Mouse (Mus musculus) embryonic facial prominence, embryonic 14.5 days (tissue): ENCODE measurements around the gene D10Jhu81e. TPM values are rescaled to one million over a fixed set of nuclear protein-coding genes. Genes with fewer than 3 reads are reported as not detected.

Source experiments
- ATAC-seq: fragments of 200-750 bp; cut with Nextera tagmentation; 2 replicates; pipeline ENCODE4 v1.8.0; 2017; ENCODE audit warnings: low read depth, moderate number of reproducible peaks, moderate TSS enrichment
- DNase-seq: peaks from one replicate; pipeline ENCODE4 v3.0.0-alpha.2; 2015; ENCODE audit warnings: low spot score
- H3K27ac ChIP-seq: fragments of 300-500 bp; sonication (generic); replicated peaks from 2 replicates; pipeline ENCODE4 v1.5.1; 2014; ENCODE audit warnings: low read depth, mild to moderate bottlenecking, low read length, moderate library complexity
- H3K27me3 ChIP-seq: fragments of 300-500 bp; sonication (generic); replicated peaks from 2 replicates; pipeline ENCODE4 v1.6.1; 2014; ENCODE audit warnings: low read length; ENCODE audit not compliant: control insufficient read depth, insufficient read depth
- H3K36me3 ChIP-seq: fragments of 300-500 bp; sonication (generic); 2 replicates; pipeline ENCODE4 v1.6.1; 2014; ENCODE audit warnings: low read length, mixed read lengths; ENCODE audit not compliant: control insufficient read depth, insufficient read depth
- H3K4me1 ChIP-seq: fragments of 300-500 bp; sonication (generic); 2 replicates; pipeline ENCODE4 v1.6.1; 2014; ENCODE audit warnings: antibody characterized with exemption, low read length; ENCODE audit not compliant: control insufficient read depth, insufficient read depth
- H3K4me2 ChIP-seq: fragments of 300-500 bp; sonication (generic); 2 replicates; pipeline ENCODE4 v1.6.1; 2014; ENCODE audit warnings: low read depth, mild to moderate bottlenecking, low read length, moderate library complexity, mixed read lengths
- H3K4me3 ChIP-seq: fragments of 300-500 bp; sonication (generic); 2 replicates; pipeline ENCODE4 v1.5.1; 2014; ENCODE audit warnings: low read depth, mild to moderate bottlenecking, low read length
- H3K9ac ChIP-seq: fragments of 300-500 bp; sonication (generic); 2 replicates; pipeline ENCODE4 v1.6.1; 2014; ENCODE audit warnings: low read depth, mild to moderate bottlenecking, low read length, moderate library complexity, mixed read lengths
- H3K9me3 ChIP-seq: fragments of 300-500 bp; sonication (generic); 2 replicates; pipeline ENCODE4 v1.6.1; 2016; ENCODE audit warnings: low read length; ENCODE audit not compliant: control insufficient read depth
- WGBS: fragments of 180-500 bp; shearing (Covaris S2); extraction: QIAGEN DNeasy Blood & Tissue Kit; methylation state at CpG from one replicate; pipeline ENCODE4 v1.1.7; 2014; 5-methylcytosine and 5-hydroxymethylcytosine counted together
- polyA plus RNA-seq: library from polyadenylated mRNA; unstranded; fragments of >200 nt; fragmentation: Nextera tagmentation; extraction: Ambion mirVana; gene quantifications from 2 replicates; pipeline ENCODE4 v1.2.1, GENCODE M21; 2014

Gene D10Jhu81e
- polyA plus RNA-seq, 1 experiment from 2014 or later, result 27.2 TPM

GRCm38 (mm10) chr10:78119422-78119821 is 50.2 kb downstream of the D10Jhu81e start:
- H3K4me2 ChIP-seq, result no peak overlapping the region
- H3K9me3 ChIP-seq, result no peaks in the 10 kb centered on the region
- H3K4me1 ChIP-seq, result 0 out of 2 replicates have a peak, but pooled peaks cover 3% of the 10 kb centered on the region
- H3K27ac ChIP-seq, result no peak overlapping the region
- ATAC-seq (no peak), DNase-seq (no peak)
- no peak overlapping the region for H3K9ac ChIP-seq
- no peaks in the 10 kb centered on the region for H3K36me3 ChIP-seq
- no peak overlapping the region for H3K4me3 ChIP-seq
- WGBS, result 93% methylated on average over 4 of the region's 4 CpGs
- H3K27me3 ChIP-seq, result no peaks in the 10 kb centered on the region

GRCm38 (mm10) chr10:78115153-78115552 is 54.4 kb downstream of the D10Jhu81e start:
- H3K9ac ChIP-seq, result no peak overlapping the region
- 71% methylated on average over 2 of the region's 2 CpGs for WGBS
- no peak for ATAC-seq
- H3K27me3 ChIP-seq, result no peaks in the 10 kb centered on the region
- H3K4me2 ChIP-seq, result no peak overlapping the region
- no peaks in the 10 kb centered on the region for H3K36me3 ChIP-seq
- no peak for DNase-seq
- H3K27ac ChIP-seq, result no peak overlapping the region
- H3K4me3 ChIP-seq, result no peak overlapping the region
- H3K9me3 ChIP-seq, result 0 out of 2 replicates have a peak, but pooled peaks cover 5% of the 10 kb centered on the region
- H3K4me1 ChIP-seq, result 0 out of 2 replicates have a peak, but pooled peaks cover 3% of the 10 kb centered on the region

- Histone ChIP-seq H3K9me3 (0 out of 2 replicates have a peak, but pooled peaks cover 5% of the 10 kb centered on the region), H3K27ac (no peak overlapping the region), H3K4me2 (no peak overlapping the region), H3K9ac (no peak overlapping the region), H3K4me3 (no peak overlapping the region), H3K4me1 (0 out of 2 replicates have a peak, but pooled peaks cover 3% of the 10 kb centered on the region), H3K27me3 (no peaks in the 10 kb centered on the region), H3K36me3 (no peaks in the 10 kb centered on the region)
- no peak for ATAC-seq
- DNase-seq, result no peak
- 65% methylated on average over 4 of the region's 4 CpGs for WGBS
These were observed 55.0 kb downstream of the D10Jhu81e start for GRCm38 (mm10) chr10:78114521-78115092.

Other genes with a start within 250 kb of the D10Jhu81e start
- gene Trpm2, start 199.2 kb downstream of the D10Jhu81e start, polyA plus RNA-seq, result 0.41 and 1.4 TPM in 2 replicates
- 27.5 and 29.1 TPM in 2 replicates for gene 1810043G02Rik, start 191.3 kb downstream of the D10Jhu81e start, polyA plus RNA-seq
- 87.0 and 114 TPM in 2 replicates for gene Pfkl, start 159.7 kb downstream of the D10Jhu81e start, polyA plus RNA-seq
- gene Dnmt3l, start 127.8 kb downstream of the D10Jhu81e start, polyA plus RNA-seq, result 0.25 TPM in 1 of 2 replicates, not detected in the other
- gene Aire, start 126.2 kb downstream of the D10Jhu81e start, polyA plus RNA-seq, result 0.24 TPM in 1 of 2 replicates, not detected in the other
- 4.9 and 5.5 TPM in 2 replicates for gene Icosl, start 100.5 kb downstream of the D10Jhu81e start, polyA plus RNA-seq
- 16.0 and 17.2 TPM in 2 replicates for gene Pwp2, start 15.4 kb upstream of the D10Jhu81e start, polyA plus RNA-seq
- 16.4 and 17.4 TPM in 2 replicates for gene Trappc10, start 74.9 kb upstream of the D10Jhu81e start, polyA plus RNA-seq
- 83.2 and 86.1 TPM in 2 replicates for gene Agpat3, start 182.7 kb upstream of the D10Jhu81e start, polyA plus RNA-seq
- gene Rrp1, start 243.3 kb upstream of the D10Jhu81e start, polyA plus RNA-seq, result 204 and 237 TPM in 2 replicates